Mouse (Mus musculus): Measurements from ENCODE around the gene Gzmn. TPM values are rescaled to one million over a fixed set of nuclear protein-coding genes. Genes with fewer than 3 reads are reported as not detected.
"Not testable (repeated sequence)": the region's sequence is repeated elsewhere in the genome, so short reads cannot be mapped to it uniquely, and the experiment has no call there.

Gzmn gene
- polyA plus RNA-seq, 1 experiment from 2014 or later, result not detected

- DNase-seq (no peak), ATAC-seq (ENCODE audit: insufficient read depth) (no peak)
- no peaks in the 10 kb centered on the region for H3K9me3 ChIP-seq (ENCODE audit: low read depth, low read length)
- H3K36me3 ChIP-seq (ENCODE audit: insufficient read depth), result no peaks in the 10 kb centered on the region
- no peak overlapping the region for H3K9ac ChIP-seq
- H3K4me1 ChIP-seq (ENCODE audit: insufficient read depth), result no peaks in the 10 kb centered on the region
- no peak overlapping the region for H3K4me3 ChIP-seq (ENCODE audit: low read depth, low read length)
- H3K4me2 ChIP-seq, result no peak overlapping the region
- H3K27ac ChIP-seq (ENCODE audit: low read depth), result no peak overlapping the region
- TF ChIP-seq CTCF (IDR thresholded peaks at IDR 0.05; ENCODE audit: low read depth), result no peak
- H3K27me3 ChIP-seq (ENCODE audit: insufficient read depth, low read length), result no peaks in the 10 kb centered on the region
- 91% methylated on average over 6 of the region's 6 CpGs for WGBS
Observed at GRCm38 (mm10) chr14:56173396-56173795, 1.0 kb downstream of the Gzmn start.

GRCm38 (mm10) chr14:56172744-56173143, 1.7 kb downstream of the Gzmn start:
- ATAC-seq (ENCODE audit: insufficient read depth) (no peak), DNase-seq (no peak)
- H3K4me3 ChIP-seq (ENCODE audit: low read depth, low read length), result no peak overlapping the region
- 88% methylated on average over 5 of the region's 5 CpGs for WGBS
- H3K9me3 ChIP-seq (ENCODE audit: low read depth, low read length), result no peaks in the 10 kb centered on the region
- no peaks in the 10 kb centered on the region for H3K4me1 ChIP-seq (ENCODE audit: insufficient read depth)
- no peaks in the 10 kb centered on the region for H3K27me3 ChIP-seq (ENCODE audit: insufficient read depth, low read length)
- no peak for TF ChIP-seq CTCF (IDR thresholded peaks at IDR 0.05; ENCODE audit: low read depth)
- no peaks in the 10 kb centered on the region for H3K36me3 ChIP-seq (ENCODE audit: insufficient read depth)
- no peak overlapping the region for H3K9ac ChIP-seq
- no peak overlapping the region for H3K27ac ChIP-seq (ENCODE audit: low read depth)
- H3K4me2 ChIP-seq, result no peak overlapping the region

- no peak for TF ChIP-seq CTCF (IDR thresholded peaks at IDR 0.05; ENCODE audit: low read depth)
- DNase-seq (no peak), ATAC-seq (ENCODE audit: insufficient read depth) (no peak)
- no peaks in the 10 kb centered on the region for H3K9me3 ChIP-seq (ENCODE audit: low read depth, low read length)
- no peak overlapping the region for H3K27ac ChIP-seq (ENCODE audit: low read depth)
- H3K36me3 ChIP-seq (ENCODE audit: insufficient read depth), result no peaks in the 10 kb centered on the region
- WGBS, result 69% methylated on average over 6 of the region's 6 CpGs
- H3K9ac ChIP-seq, result no peak overlapping the region
- no peaks in the 10 kb centered on the region for H3K27me3 ChIP-seq (ENCODE audit: insufficient read depth, low read length)
- H3K4me1 ChIP-seq (ENCODE audit: insufficient read depth), result no peaks in the 10 kb centered on the region
- no peak overlapping the region for H3K4me3 ChIP-seq (ENCODE audit: low read depth, low read length)
- no peak overlapping the region for H3K4me2 ChIP-seq
Observed at GRCm38 (mm10) chr14:56168009-56168408, 6.4 kb downstream of the Gzmn start.

GRCm38 (mm10) chr14:56162109-56162508, 12.3 kb downstream of the Gzmn start:
- H3K9me3 ChIP-seq (ENCODE audit: low read depth, low read length), result no peaks in the 10 kb centered on the region
- H3K9ac ChIP-seq, result no peak overlapping the region
- no peak overlapping the region for H3K27ac ChIP-seq (ENCODE audit: low read depth)
- 86% methylated on average over 2 of the region's 2 CpGs for WGBS
- no peaks in the 10 kb centered on the region for H3K4me1 ChIP-seq (ENCODE audit: insufficient read depth)
- ATAC-seq (ENCODE audit: insufficient read depth) (no peak), DNase-seq (no peak)
- no peak overlapping the region for H3K4me2 ChIP-seq
- no peak for TF ChIP-seq CTCF (IDR thresholded peaks at IDR 0.05; ENCODE audit: low read depth)
- H3K4me3 ChIP-seq (ENCODE audit: low read depth, low read length), result no peak overlapping the region
- no peaks in the 10 kb centered on the region for H3K36me3 ChIP-seq (ENCODE audit: insufficient read depth)
- no peaks in the 10 kb centered on the region for H3K27me3 ChIP-seq (ENCODE audit: insufficient read depth, low read length)

GRCm38 (mm10) chr14:56159479-56159878, 14.9 kb downstream of the Gzmn start, which contains the start of gene Gzmg:
Gene Gzmg (minus strand): TSS chr14:56159579.
- not testable (repeated sequence) for H3K9me3 ChIP-seq (ENCODE audit: low read depth, low read length); H3K27ac ChIP-seq (ENCODE audit: low read depth); H3K9ac ChIP-seq; ATAC-seq (ENCODE audit: insufficient read depth); H3K27me3 ChIP-seq (ENCODE audit: insufficient read depth, low read length); H3K4me2 ChIP-seq; DNase-seq; H3K4me1 ChIP-seq (ENCODE audit: insufficient read depth); H3K4me3 ChIP-seq (ENCODE audit: low read depth, low read length); H3K36me3 ChIP-seq (ENCODE audit: insufficient read depth)
- WGBS, result 77% methylated on average over 2 of the region's 2 CpGs

- WGBS, result 59% methylated on average over 2 of the region's 2 CpGs
- TF ChIP-seq CTCF (IDR thresholded peaks at IDR 0.05; ENCODE audit: low read depth), result peak; percentile 42
Observed at GRCm38 (mm10) chr14:56155340-56155739, 19.1 kb downstream of the Gzmn start.

GRCm38 (mm10) chr14:56133675-56134074, 40.7 kb downstream of the Gzmn start:
- not testable (repeated sequence) for H3K4me1 ChIP-seq (ENCODE audit: insufficient read depth); H3K4me2 ChIP-seq; H3K36me3 ChIP-seq (ENCODE audit: insufficient read depth); H3K9ac ChIP-seq; DNase-seq; H3K9me3 ChIP-seq (ENCODE audit: low read depth, low read length); H3K4me3 ChIP-seq (ENCODE audit: low read depth, low read length); H3K27me3 ChIP-seq (ENCODE audit: insufficient read depth, low read length); ATAC-seq (ENCODE audit: insufficient read depth); H3K27ac ChIP-seq (ENCODE audit: low read depth)
- 59% methylated on average over 1 of the region's 1 CpGs for WGBS

More at GRCm38 (mm10) chr14:56155340-56155739, 19.1 kb downstream of the Gzmn start:
- H3K4me3 ChIP-seq (ENCODE audit: low read depth, low read length), result no peak overlapping the region
- no peak overlapping the region for H3K9ac ChIP-seq
- H3K4me2 ChIP-seq, result no peak overlapping the region
- no peak overlapping the region for H3K27ac ChIP-seq (ENCODE audit: low read depth)
- no peaks in the 10 kb centered on the region for H3K4me1 ChIP-seq (ENCODE audit: insufficient read depth)
- H3K9me3 ChIP-seq (ENCODE audit: low read depth, low read length), result no peaks in the 10 kb centered on the region
- ATAC-seq (ENCODE audit: insufficient read depth) (no peak), DNase-seq (peak; percentile 2)
- H3K27me3 ChIP-seq (ENCODE audit: insufficient read depth, low read length), result no peaks in the 10 kb centered on the region
- no peaks in the 10 kb centered on the region for H3K36me3 ChIP-seq (ENCODE audit: insufficient read depth)

GRCm38 (mm10) chr14:56132508-56132907, 41.9 kb downstream of the Gzmn start, which contains the start of gene Gzmd:
Gene Gzmd (minus strand): TSS chr14:56132608.
- H3K27me3 ChIP-seq (ENCODE audit: insufficient read depth, low read length); H3K4me1 ChIP-seq (ENCODE audit: insufficient read depth); H3K27ac ChIP-seq (ENCODE audit: low read depth); H3K4me3 ChIP-seq (ENCODE audit: low read depth, low read length); H3K9ac ChIP-seq; ATAC-seq (ENCODE audit: insufficient read depth); H3K36me3 ChIP-seq (ENCODE audit: insufficient read depth); H3K9me3 ChIP-seq (ENCODE audit: low read depth, low read length); H3K4me2 ChIP-seq; DNase-seq: not testable (repeated sequence)
- 56% methylated on average over 2 of the region's 2 CpGs for WGBS
